Mouse (Mus musculus): ENCODE results near the gene Cnr2. TPM values are rescaled to one million over a fixed set of nuclear protein-coding genes. Genes with fewer than 3 reads are reported as not detected.
A peak's percentile ranks its signal among the peaks of the same experiment; 100 is the strongest.

The Cnr2 gene
- polyA plus RNA-seq, 1 experiment from 2014 or later: 0.27 TPM

GRCm38 (mm10) chr4:135892884-135893283 is 2.3 kb upstream of the Cnr2 start:
- no peak overlapping the region for H3K9ac ChIP-seq (replicated peaks)

GRCm38 (mm10) chr4:135896157-135896556 is 963 bp downstream of the Cnr2 start:
- H3K36me3 ChIP-seq: no peaks in the 10 kb centered on the region
- H3K4me3 ChIP-seq: no peak overlapping the region
- H3K9me3 ChIP-seq: no peaks in the 10 kb centered on the region
- H3K9ac ChIP-seq (replicated peaks): no peak overlapping the region
- H3K27ac ChIP-seq (replicated peaks): no peak overlapping the region
- no peaks in the 10 kb centered on the region for H3K4me1 ChIP-seq
- ATAC-seq (ENCODE audit: low FRiP score, low read depth): no peak
- H3K4me2 ChIP-seq (replicated peaks): no peak overlapping the region
- no peaks in the 10 kb centered on the region for H3K27me3 ChIP-seq
- 87% methylated on average over 6 of the region's 6 CpGs for WGBS

More at GRCm38 (mm10) chr4:135892884-135893283, 2.3 kb upstream of the Cnr2 start:
- no peak overlapping the region for H3K4me2 ChIP-seq (replicated peaks)
- H3K27me3 ChIP-seq: no peaks in the 10 kb centered on the region
- H3K4me1 ChIP-seq: no peaks in the 10 kb centered on the region
- no peaks in the 10 kb centered on the region for H3K9me3 ChIP-seq
- ATAC-seq (ENCODE audit: low FRiP score, low read depth): no peak
- WGBS: 74% methylated on average over 4 of the region's 4 CpGs
- no peak overlapping the region for H3K27ac ChIP-seq (replicated peaks)
- H3K36me3 ChIP-seq: no peaks in the 10 kb centered on the region
- no peak overlapping the region for H3K4me3 ChIP-seq

GRCm38 (mm10) chr4:135898380-135899049 is 3.3 kb downstream of the Cnr2 start:
- Histone ChIP-seq H3K9ac (replicated peaks) (no peak overlapping the region), H3K4me2 (replicated peaks) (no peak overlapping the region), H3K4me3 (no peak overlapping the region), H3K9me3 (no peaks in the 10 kb centered on the region), H3K27ac (replicated peaks) (no peak overlapping the region), H3K36me3 (no peaks in the 10 kb centered on the region), H3K27me3 (no peaks in the 10 kb centered on the region), H3K4me1 (no peaks in the 10 kb centered on the region)
- no peak for ATAC-seq (ENCODE audit: low FRiP score, low read depth)
- 76% methylated on average over 9 of the region's 9 CpGs for WGBS

GRCm38 (mm10) chr4:135899050-135899448 is 3.9 kb downstream of the Cnr2 start:
- ATAC-seq (ENCODE audit: low FRiP score, low read depth): no peak
- no peak overlapping the region for H3K4me2 ChIP-seq (replicated peaks)
- H3K36me3 ChIP-seq: no peaks in the 10 kb centered on the region
- no peaks in the 10 kb centered on the region for H3K9me3 ChIP-seq
- no peaks in the 10 kb centered on the region for H3K4me1 ChIP-seq
- H3K9ac ChIP-seq (replicated peaks): no peak overlapping the region
- no peak overlapping the region for H3K4me3 ChIP-seq
- 82% methylated on average over 7 of the region's 7 CpGs for WGBS
- no peak overlapping the region for H3K27ac ChIP-seq (replicated peaks)
- H3K27me3 ChIP-seq: no peaks in the 10 kb centered on the region

DNA sequence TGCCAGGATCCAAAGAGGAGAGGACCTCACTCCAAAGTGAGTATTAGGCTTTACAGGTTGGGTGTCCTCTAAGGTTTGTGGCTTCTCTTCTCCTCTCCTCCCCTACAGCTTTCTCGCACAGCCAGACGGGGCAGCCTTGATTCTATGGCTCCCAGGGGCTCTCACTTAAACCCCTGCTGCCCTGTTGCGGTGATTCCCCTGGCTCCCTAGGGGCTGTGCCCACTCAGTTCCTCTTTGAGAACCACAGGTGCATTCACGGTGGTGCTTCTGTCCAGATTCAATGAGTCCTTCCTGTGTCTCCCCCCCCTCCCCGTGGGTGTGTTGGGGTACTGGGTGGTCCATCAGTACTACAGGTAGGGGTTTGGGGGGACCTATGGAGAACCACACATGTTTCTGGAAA is 4.8 kb downstream of the Cnr2 start:
- Histone ChIP-seq H3K9me3 (no peaks in the 10 kb centered on the region), H3K9ac (replicated peaks) (no peak overlapping the region), H3K4me3 (no peak overlapping the region), H3K4me2 (replicated peaks) (no peak overlapping the region), H3K27ac (replicated peaks) (no peak overlapping the region), H3K36me3 (no peaks in the 10 kb centered on the region), H3K27me3 (no peaks in the 10 kb centered on the region), H3K4me1 (no peaks in the 10 kb centered on the region)
- 84% methylated on average over 5 of the region's 5 CpGs for WGBS
- no peak for ATAC-seq (ENCODE audit: low FRiP score, low read depth)

DNA sequence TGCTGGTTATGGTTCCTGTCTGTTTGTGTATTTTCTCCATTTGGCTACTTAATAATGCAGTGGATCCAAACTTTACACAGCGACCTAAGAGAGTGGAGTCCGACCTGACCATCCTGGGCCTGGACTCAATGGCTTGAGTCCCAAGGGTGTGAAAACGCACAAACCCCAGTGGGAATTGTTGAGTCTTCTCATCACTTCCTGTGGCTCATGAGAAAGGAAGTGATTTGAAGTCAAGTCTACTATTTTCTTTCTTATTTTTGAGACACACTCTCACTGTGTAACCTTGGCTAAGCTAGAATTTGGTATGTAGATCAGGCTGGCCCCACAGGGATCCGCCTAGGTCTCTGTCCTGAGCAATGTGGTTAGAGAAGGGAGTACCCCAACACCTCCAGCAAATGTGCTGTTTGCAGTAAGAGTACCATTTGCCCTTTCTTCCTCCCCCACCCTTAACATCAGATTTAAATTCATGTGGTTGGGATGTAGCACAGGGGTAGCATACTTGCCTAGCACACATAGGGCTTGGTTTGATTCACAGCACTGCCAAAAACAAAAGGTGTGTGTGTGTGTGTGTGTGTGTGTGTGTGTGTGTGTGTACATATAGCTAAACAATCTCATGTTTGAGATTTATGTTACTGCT is 7.5 kb downstream of the Cnr2 start:
- WGBS: 91% methylated on average over 4 of the region's 4 CpGs
- no peaks in the 10 kb centered on the region for H3K27me3 ChIP-seq
- H3K4me2 ChIP-seq (replicated peaks): no peak overlapping the region
- H3K27ac ChIP-seq (replicated peaks): no peak overlapping the region
- H3K9me3 ChIP-seq: no peaks in the 10 kb centered on the region
- no peaks in the 10 kb centered on the region for H3K36me3 ChIP-seq
- ATAC-seq (ENCODE audit: low FRiP score, low read depth): no peak
- no peaks in the 10 kb centered on the region for H3K4me1 ChIP-seq
- no peak overlapping the region for H3K9ac ChIP-seq (replicated peaks)
- no peak overlapping the region for H3K4me3 ChIP-seq

DNA sequence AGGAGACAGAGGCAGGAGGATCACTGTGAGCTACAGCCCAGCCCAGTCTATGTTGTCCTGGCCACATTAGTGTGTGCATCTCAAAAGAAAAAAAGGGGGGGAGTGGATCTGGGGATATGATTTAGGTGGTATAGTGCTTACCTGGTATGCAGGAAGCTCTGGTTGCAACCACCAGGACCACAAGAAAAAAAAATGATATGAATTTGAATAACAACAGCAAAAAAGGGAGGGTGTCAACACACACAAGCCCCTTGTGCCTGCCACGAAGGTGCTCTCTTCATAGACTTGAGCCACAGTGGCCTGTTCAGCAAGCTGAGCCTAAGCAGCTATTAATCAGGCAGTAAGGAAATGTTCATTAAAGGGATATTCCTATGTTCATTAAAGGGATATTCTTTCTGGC is 9.6 kb downstream of the Cnr2 start:
- WGBS: 57% methylated on average over 1 of the region's 1 CpGs
- no peak overlapping the region for H3K4me3 ChIP-seq
- H3K4me1 ChIP-seq: no peaks in the 10 kb centered on the region
- H3K9me3 ChIP-seq: no peaks in the 10 kb centered on the region
- H3K27me3 ChIP-seq: no peaks in the 10 kb centered on the region
- no peak overlapping the region for H3K27ac ChIP-seq (replicated peaks)
- no peak overlapping the region for H3K9ac ChIP-seq (replicated peaks)
- ATAC-seq (ENCODE audit: low FRiP score, low read depth): no peak
- H3K4me2 ChIP-seq (replicated peaks): no peak overlapping the region
- no peaks in the 10 kb centered on the region for H3K36me3 ChIP-seq

GRCm38 (mm10) chr4:135906633-135907032 is 11.4 kb downstream of the Cnr2 start:
- no peak overlapping the region for H3K9ac ChIP-seq (replicated peaks)
- 86% methylated on average over 3 of the region's 3 CpGs for WGBS
- no peak overlapping the region for H3K4me2 ChIP-seq (replicated peaks)
- H3K4me1 ChIP-seq: 0 out of 2 replicates have a peak, but pooled peaks cover 3% of the 10 kb centered on the region
- no peak for ATAC-seq (ENCODE audit: low FRiP score, low read depth)
- no peaks in the 10 kb centered on the region for H3K36me3 ChIP-seq
- no peaks in the 10 kb centered on the region for H3K9me3 ChIP-seq
- H3K27me3 ChIP-seq: no peaks in the 10 kb centered on the region
- no peak overlapping the region for H3K27ac ChIP-seq (replicated peaks)
- no peak overlapping the region for H3K4me3 ChIP-seq

DNA sequence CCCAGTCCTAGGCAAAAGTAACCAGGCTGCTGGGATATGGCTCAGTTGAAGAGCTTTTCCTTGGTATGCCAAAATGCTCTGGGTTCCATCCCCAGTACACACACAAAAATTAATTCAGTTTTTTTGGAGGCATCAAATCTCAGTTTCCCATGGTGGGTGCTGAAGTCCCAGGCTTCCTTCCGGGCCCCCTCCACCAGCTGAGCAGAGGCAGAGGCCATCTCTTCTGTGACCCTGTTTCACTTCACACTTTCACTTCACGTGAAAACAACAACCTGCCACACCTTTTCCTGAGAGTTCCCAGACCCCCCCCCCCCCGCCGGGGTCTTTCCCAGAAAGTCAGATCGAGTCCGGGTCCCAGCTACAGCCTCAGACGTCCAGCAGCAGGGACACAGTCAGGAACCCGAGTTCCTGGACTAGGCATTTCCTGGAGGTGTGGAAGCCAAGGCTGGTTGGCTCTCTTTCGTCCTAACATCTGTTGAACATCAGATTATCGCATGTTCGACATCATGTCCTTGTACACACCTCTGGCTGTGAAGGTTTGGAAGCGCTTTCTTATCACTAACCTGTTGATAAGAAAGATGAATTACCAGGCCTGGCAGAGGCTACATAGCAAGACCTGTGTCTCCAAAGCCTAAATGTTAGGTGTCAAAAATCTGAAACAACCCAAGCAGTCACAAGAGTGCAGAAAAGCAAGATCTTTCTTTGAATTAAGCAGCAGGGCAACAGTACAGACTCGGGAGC is 14.3 kb downstream of the Cnr2 start:
- H3K36me3 ChIP-seq: no peaks in the 10 kb centered on the region
- H3K4me3 ChIP-seq: no peak overlapping the region
- 83% methylated on average over 13 of the region's 13 CpGs for WGBS
- no peak for ATAC-seq (ENCODE audit: low FRiP score, low read depth)
- no peak overlapping the region for H3K27ac ChIP-seq (replicated peaks)
- H3K9ac ChIP-seq (replicated peaks): no peak overlapping the region
- no peaks in the 10 kb centered on the region for H3K27me3 ChIP-seq
- H3K9me3 ChIP-seq: no peaks in the 10 kb centered on the region
- peaks cover 10% of the 10 kb centered on the region; the same call in 1 of the 2 replicates for H3K4me1 ChIP-seq
- H3K4me2 ChIP-seq (replicated peaks): no peak overlapping the region

DNA sequence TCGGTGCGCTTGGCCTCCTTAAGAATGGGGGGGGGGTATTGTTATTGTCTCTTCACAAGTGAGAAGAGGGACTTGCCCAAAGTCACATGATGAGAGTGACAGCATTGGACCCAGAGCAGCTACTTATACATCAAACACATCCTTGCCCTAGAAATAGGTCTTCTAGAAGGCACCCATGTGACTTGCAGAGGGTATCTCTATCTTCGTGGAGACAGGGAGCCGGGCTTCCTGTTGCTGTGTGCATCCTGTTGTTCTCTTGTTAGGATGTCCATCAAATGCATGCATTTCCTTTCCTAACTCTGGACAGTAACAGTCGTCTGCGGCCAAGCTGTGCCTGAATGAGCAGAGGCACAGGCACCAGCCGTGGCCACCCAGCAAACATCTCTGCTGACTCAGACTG is 16.3 kb downstream of the Cnr2 start:
- H3K36me3 ChIP-seq: no peaks in the 10 kb centered on the region
- no peaks in the 10 kb centered on the region for H3K9me3 ChIP-seq
- no peak for ATAC-seq (ENCODE audit: low FRiP score, low read depth)
- 76% methylated on average over 7 of the region's 7 CpGs for WGBS
- H3K4me3 ChIP-seq: no peak overlapping the region
- H3K27me3 ChIP-seq: no peaks in the 10 kb centered on the region
- H3K4me1 ChIP-seq: peaks cover 10% of the 10 kb centered on the region; the same call in 1 of the 2 replicates
- H3K4me2 ChIP-seq (replicated peaks): no peak overlapping the region
- H3K27ac ChIP-seq (replicated peaks): no peak overlapping the region
- no peak overlapping the region for H3K9ac ChIP-seq (replicated peaks)

DNA sequence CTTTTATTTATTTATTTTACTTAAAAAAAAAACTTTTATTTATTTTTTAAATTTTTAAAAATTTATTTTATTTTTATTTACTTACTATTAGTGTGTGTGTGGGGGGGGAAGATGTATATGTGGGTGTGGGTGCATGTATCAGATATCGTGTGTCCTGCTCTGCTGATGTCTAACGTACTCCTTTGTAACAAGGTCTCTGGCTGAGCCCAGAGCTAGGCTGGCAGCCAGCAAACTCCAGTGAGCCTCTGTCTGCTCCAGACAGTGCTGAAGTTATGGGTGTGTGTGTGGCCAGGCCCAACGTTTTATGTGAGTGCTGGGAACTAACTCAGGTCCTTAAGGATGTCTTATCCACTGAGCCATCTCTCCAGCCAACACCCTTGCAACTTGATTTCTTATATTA is 17.0 kb downstream of the Cnr2 start:
- no peak overlapping the region for H3K9ac ChIP-seq (replicated peaks)
- H3K27ac ChIP-seq (replicated peaks): peak overlapping the region; percentile 78
- H3K4me2 ChIP-seq (replicated peaks): no peak overlapping the region
- ATAC-seq (ENCODE audit: low FRiP score, low read depth): no peak
- WGBS: 72% methylated on average over 3 of the region's 3 CpGs
- H3K4me1 ChIP-seq: peaks cover 10% of the 10 kb centered on the region; the same call in 1 of the 2 replicates
- H3K27me3 ChIP-seq: no peaks in the 10 kb centered on the region
- no peaks in the 10 kb centered on the region for H3K9me3 ChIP-seq
- no peak overlapping the region for H3K4me3 ChIP-seq
- H3K36me3 ChIP-seq: no peaks in the 10 kb centered on the region

DNA sequence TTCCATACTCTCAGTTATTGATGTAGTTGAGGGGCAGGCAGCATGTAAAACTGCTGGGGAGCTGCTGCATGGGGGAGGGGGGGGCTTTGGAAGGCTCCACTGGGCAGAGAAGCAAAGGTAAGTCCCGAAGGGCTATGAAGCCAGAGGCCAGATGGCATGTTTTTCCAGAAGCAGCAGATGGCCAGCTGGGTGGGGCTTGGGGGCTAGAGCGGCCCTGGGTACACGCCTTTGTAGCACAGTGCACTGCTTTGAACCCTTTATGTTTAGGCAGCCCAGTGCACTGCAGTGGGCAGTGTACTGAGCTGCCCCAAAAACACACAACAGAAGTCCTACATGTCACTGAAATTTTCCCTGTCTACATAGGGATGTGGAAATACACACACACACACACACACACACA is 17.6 kb downstream of the Cnr2 start:
- no peak overlapping the region for H3K4me3 ChIP-seq
- ATAC-seq (ENCODE audit: low FRiP score, low read depth): peak; percentile 83
- H3K27ac ChIP-seq (replicated peaks): peak overlapping the region; percentile 78
- H3K9me3 ChIP-seq: no peaks in the 10 kb centered on the region
- peaks cover 10% of the 10 kb centered on the region; the same call in 1 of the 2 replicates for H3K4me1 ChIP-seq
- 29% methylated on average over 3 of the region's 3 CpGs for WGBS
- no peaks in the 10 kb centered on the region for H3K27me3 ChIP-seq
- H3K9ac ChIP-seq (replicated peaks): no peak overlapping the region
- H3K36me3 ChIP-seq: no peaks in the 10 kb centered on the region
- no peak overlapping the region for H3K4me2 ChIP-seq (replicated peaks)
